Mouse (Mus musculus): ENCODE measurements around the gene Bcat1. TPM values are rescaled to one million over a fixed set of nuclear protein-coding genes. Genes with fewer than 3 reads are reported as not detected.

The Bcat1 gene
- polyA plus RNA-seq, 1 experiment from 2014 or later: 110 TPM

GRCm38 (mm10) chr6:145066416-145066815 lies 9.6 kb downstream of the Bcat1 start:
- Histone ChIP-seq H3K9ac (ENCODE audit: low read depth, low read length) (no peak overlapping the region), H3K36me3 (ENCODE audit: control insufficient read depth, insufficient read depth, low read length) (no peaks in the 10 kb centered on the region), H3K27me3 (replicated peaks; ENCODE audit: control insufficient read depth, insufficient read depth, low read length) (no peaks in the 10 kb centered on the region), H3K27ac (ENCODE audit: low read depth, low read length) (no peak overlapping the region), H3K4me1 (ENCODE audit: control insufficient read depth, insufficient read depth, low read depth, low read length) (no peaks in the 10 kb centered on the region), H3K9me3 (ENCODE audit: control insufficient read depth, low read length) (no peaks in the 10 kb centered on the region), H3K4me2 (ENCODE audit: low read length) (no peak overlapping the region), H3K4me3 (ENCODE audit: low read length) (no peak overlapping the region)
- WGBS: 88% methylated on average over 6 of the region's 6 CpGs
- no peak for ATAC-seq

GRCm38 (mm10) chr6:145065301-145065845 lies 10.6 kb downstream of the Bcat1 start:
- no peak for ATAC-seq
- no peaks in the 10 kb centered on the region for H3K4me1 ChIP-seq (ENCODE audit: control insufficient read depth, insufficient read depth, low read depth, low read length)
- no peak overlapping the region for H3K4me2 ChIP-seq (ENCODE audit: low read length)
- H3K27ac ChIP-seq (ENCODE audit: low read depth, low read length): no peak overlapping the region
- H3K9ac ChIP-seq (ENCODE audit: low read depth, low read length): no peak overlapping the region
- H3K4me3 ChIP-seq (ENCODE audit: low read length): no peak overlapping the region
- no peaks in the 10 kb centered on the region for H3K9me3 ChIP-seq (ENCODE audit: control insufficient read depth, low read length)
- no peaks in the 10 kb centered on the region for H3K36me3 ChIP-seq (ENCODE audit: control insufficient read depth, insufficient read depth, low read length)
- WGBS: 87% methylated on average over 4 of the region's 4 CpGs
- no peaks in the 10 kb centered on the region for H3K27me3 ChIP-seq (replicated peaks; ENCODE audit: control insufficient read depth, insufficient read depth, low read length)

GRCm38 (mm10) chr6:145064104-145064503 lies 11.9 kb downstream of the Bcat1 start:
- Histone ChIP-seq H3K36me3 (ENCODE audit: control insufficient read depth, insufficient read depth, low read length) (no peaks in the 10 kb centered on the region), H3K9ac (ENCODE audit: low read depth, low read length) (no peak overlapping the region), H3K27me3 (replicated peaks; ENCODE audit: control insufficient read depth, insufficient read depth, low read length) (no peaks in the 10 kb centered on the region), H3K9me3 (ENCODE audit: control insufficient read depth, low read length) (no peaks in the 10 kb centered on the region), H3K4me2 (ENCODE audit: low read length) (no peak overlapping the region), H3K4me1 (ENCODE audit: control insufficient read depth, insufficient read depth, low read depth, low read length) (no peaks in the 10 kb centered on the region), H3K4me3 (ENCODE audit: low read length) (no peak overlapping the region), H3K27ac (ENCODE audit: low read depth, low read length) (no peak overlapping the region)
- no peak for ATAC-seq
- 64% methylated on average over 1 of the region's 1 CpGs for WGBS

- Histone ChIP-seq H3K27me3 (replicated peaks; ENCODE audit: control insufficient read depth, insufficient read depth, low read length) (no peaks in the 10 kb centered on the region), H3K27ac (ENCODE audit: low read depth, low read length) (no peak overlapping the region), H3K4me3 (ENCODE audit: low read length) (no peak overlapping the region), H3K9ac (ENCODE audit: low read depth, low read length) (no peak overlapping the region), H3K4me1 (ENCODE audit: control insufficient read depth, insufficient read depth, low read depth, low read length) (no peaks in the 10 kb centered on the region), H3K9me3 (ENCODE audit: control insufficient read depth, low read length) (no peaks in the 10 kb centered on the region), H3K4me2 (ENCODE audit: low read length) (no peak overlapping the region), H3K36me3 (ENCODE audit: control insufficient read depth, insufficient read depth, low read length) (no peaks in the 10 kb centered on the region)
- ATAC-seq: no peak
- WGBS: 52% methylated on average over 5 of the region's 5 CpGs
These were observed 12.6 kb downstream of the Bcat1 start for GRCm38 (mm10) chr6:145063212-145063868.

GRCm38 (mm10) chr6:145062763-145063162 lies 13.2 kb downstream of the Bcat1 start:
- H3K4me2 ChIP-seq (ENCODE audit: low read length): no peak overlapping the region
- H3K27me3 ChIP-seq (replicated peaks; ENCODE audit: control insufficient read depth, insufficient read depth, low read length): no peaks in the 10 kb centered on the region
- H3K27ac ChIP-seq (ENCODE audit: low read depth, low read length): no peak overlapping the region
- WGBS: 70% methylated on average over 4 of the region's 4 CpGs
- ATAC-seq: no peak
- H3K4me1 ChIP-seq (ENCODE audit: control insufficient read depth, insufficient read depth, low read depth, low read length): no peaks in the 10 kb centered on the region
- no peaks in the 10 kb centered on the region for H3K9me3 ChIP-seq (ENCODE audit: control insufficient read depth, low read length)
- no peak overlapping the region for H3K9ac ChIP-seq (ENCODE audit: low read depth, low read length)
- H3K36me3 ChIP-seq (ENCODE audit: control insufficient read depth, insufficient read depth, low read length): no peaks in the 10 kb centered on the region
- no peak overlapping the region for H3K4me3 ChIP-seq (ENCODE audit: low read length)

GRCm38 (mm10) chr6:145061361-145061760 lies 14.6 kb downstream of the Bcat1 start:
- H3K27me3 ChIP-seq (replicated peaks; ENCODE audit: control insufficient read depth, insufficient read depth, low read length): no peaks in the 10 kb centered on the region
- H3K27ac ChIP-seq (ENCODE audit: low read depth, low read length): no peak overlapping the region
- ATAC-seq: no peak
- no peaks in the 10 kb centered on the region for H3K9me3 ChIP-seq (ENCODE audit: control insufficient read depth, low read length)
- no peak overlapping the region for H3K4me2 ChIP-seq (ENCODE audit: low read length)
- H3K4me1 ChIP-seq (ENCODE audit: control insufficient read depth, insufficient read depth, low read depth, low read length): no peaks in the 10 kb centered on the region
- no peak overlapping the region for H3K4me3 ChIP-seq (ENCODE audit: low read length)
- WGBS: 100% methylated on average over 1 of the region's 1 CpGs
- H3K9ac ChIP-seq (ENCODE audit: low read depth, low read length): no peak overlapping the region
- no peaks in the 10 kb centered on the region for H3K36me3 ChIP-seq (ENCODE audit: control insufficient read depth, insufficient read depth, low read length)

- H3K4me2 ChIP-seq (ENCODE audit: low read length): no peak overlapping the region
- WGBS: 78% methylated on average over 4 of the region's 4 CpGs
- H3K9ac ChIP-seq (ENCODE audit: low read depth, low read length): no peak overlapping the region
- H3K27ac ChIP-seq (ENCODE audit: low read depth, low read length): no peak overlapping the region
- H3K4me1 ChIP-seq (ENCODE audit: control insufficient read depth, insufficient read depth, low read depth, low read length): no peaks in the 10 kb centered on the region
- no peak for ATAC-seq
- no peaks in the 10 kb centered on the region for H3K36me3 ChIP-seq (ENCODE audit: control insufficient read depth, insufficient read depth, low read length)
- no peaks in the 10 kb centered on the region for H3K27me3 ChIP-seq (replicated peaks; ENCODE audit: control insufficient read depth, insufficient read depth, low read length)
- H3K9me3 ChIP-seq (ENCODE audit: control insufficient read depth, low read length): no peaks in the 10 kb centered on the region
- no peak overlapping the region for H3K4me3 ChIP-seq (ENCODE audit: low read length)
These were observed 19.9 kb downstream of the Bcat1 start for GRCm38 (mm10) chr6:145056102-145056501.

- Histone ChIP-seq H3K4me2 (ENCODE audit: low read length) (no peak overlapping the region), H3K36me3 (ENCODE audit: control insufficient read depth, insufficient read depth, low read length) (no peaks in the 10 kb centered on the region), H3K4me3 (ENCODE audit: low read length) (no peak overlapping the region), H3K9ac (ENCODE audit: low read depth, low read length) (no peak overlapping the region), H3K9me3 (ENCODE audit: control insufficient read depth, low read length) (no peaks in the 10 kb centered on the region), H3K27me3 (replicated peaks; ENCODE audit: control insufficient read depth, insufficient read depth, low read length) (no peaks in the 10 kb centered on the region), H3K27ac (ENCODE audit: low read depth, low read length) (no peak overlapping the region), H3K4me1 (ENCODE audit: control insufficient read depth, insufficient read depth, low read depth, low read length) (no peaks in the 10 kb centered on the region)
- no peak for ATAC-seq
- 51% methylated on average over 6 of the region's 6 CpGs for whole genome bisulfite sequencing
These were observed 20.6 kb downstream of the Bcat1 start for GRCm38 (mm10) chr6:145055277-145055858.

- no peak overlapping the region for H3K27ac ChIP-seq (ENCODE audit: low read depth, low read length)
- H3K9me3 ChIP-seq (ENCODE audit: control insufficient read depth, low read length): no peaks in the 10 kb centered on the region
- ATAC-seq: no peak
- H3K36me3 ChIP-seq (ENCODE audit: control insufficient read depth, insufficient read depth, low read length): no peaks in the 10 kb centered on the region
- H3K9ac ChIP-seq (ENCODE audit: low read depth, low read length): no peak overlapping the region
- WGBS: 70% methylated on average over 2 of the region's 2 CpGs
- H3K27me3 ChIP-seq (replicated peaks; ENCODE audit: control insufficient read depth, insufficient read depth, low read length): no peaks in the 10 kb centered on the region
- H3K4me3 ChIP-seq (ENCODE audit: low read length): no peak overlapping the region
- H3K4me2 ChIP-seq (ENCODE audit: low read length): no peak overlapping the region
- no peaks in the 10 kb centered on the region; the same call in 1 of the 2 replicates for H3K4me1 ChIP-seq (ENCODE audit: control insufficient read depth, insufficient read depth, low read depth, low read length)
These were observed 23.3 kb downstream of the Bcat1 start for GRCm38 (mm10) chr6:145052669-145053068.
